Mouse (Mus musculus): ENCODE measurements around the gene Chn1.
A peak's percentile ranks its signal among the peaks of the same experiment; 100 is the strongest.

Chn1 gene

GRCm38 (mm10) chr2:73631816-73632215, 143.3 kb downstream of the Chn1 start:
- DNase-seq (ENCODE audit: low spot score) = no peak

- no peak for DNase-seq (ENCODE audit: low spot score)
These were observed 156.6 kb downstream of the Chn1 start for GRCm38 (mm10) chr2:73618486-73619052.

GRCm38 (mm10) chr2:73616434-73617057, 158.6 kb downstream of the Chn1 start:
- no peak for DNase-seq (ENCODE audit: low spot score)

GRCm38 (mm10) chr2:73615456-73615855, 159.7 kb downstream of the Chn1 start:
- DNase-seq (ENCODE audit: low spot score) = no peak

GRCm38 (mm10) chr2:73614303-73614702, 160.8 kb downstream of the Chn1 start:
- DNase-seq (ENCODE audit: low spot score) = no peak

- DNase-seq (ENCODE audit: low spot score) = no peak
These were observed 162.2 kb downstream of the Chn1 start for GRCm38 (mm10) chr2:73612941-73613340.

GRCm38 (mm10) chr2:73612367-73612914, 162.7 kb downstream of the Chn1 start:
- DNase-seq (ENCODE audit: low spot score) = no peak

- DNase-seq (ENCODE audit: low spot score) = no peak
These were observed 163.3 kb downstream of the Chn1 start for GRCm38 (mm10) chr2:73611798-73612197.

- DNase-seq (ENCODE audit: low spot score) = no peak
These were observed 165.4 kb downstream of the Chn1 start for GRCm38 (mm10) chr2:73609724-73610210.

GRCm38 (mm10) chr2:73609067-73609723, 166.0 kb downstream of the Chn1 start:
- DNase-seq (ENCODE audit: low spot score) = no peak

- DNase-seq (ENCODE audit: low spot score) = no peak
These were observed 166.8 kb downstream of the Chn1 start for GRCm38 (mm10) chr2:73608391-73608790.

- no peak for DNase-seq (ENCODE audit: low spot score)
These were observed 167.5 kb downstream of the Chn1 start for GRCm38 (mm10) chr2:73607609-73608008.

- DNase-seq (ENCODE audit: low spot score) = no peak
These were observed 168.0 kb downstream of the Chn1 start for GRCm38 (mm10) chr2:73607146-73607545.

GRCm38 (mm10) chr2:73606616-73607015, 168.5 kb downstream of the Chn1 start:
- DNase-seq (ENCODE audit: low spot score) = no peak

GRCm38 (mm10) chr2:73605077-73605476, 170.1 kb downstream of the Chn1 start:
- DNase-seq (ENCODE audit: low spot score) = no peak

- no peak for DNase-seq (ENCODE audit: low spot score)
These were observed 170.6 kb downstream of the Chn1 start for GRCm38 (mm10) chr2:73604579-73604978.

GRCm38 (mm10) chr2:73600650-73601049, 174.5 kb downstream of the Chn1 start:
- no peak for DNase-seq (ENCODE audit: low spot score)

- DNase-seq (ENCODE audit: low spot score) = no peak
These were observed 177.4 kb downstream of the Chn1 start for GRCm38 (mm10) chr2:73597772-73598171.

- DNase-seq (ENCODE audit: low spot score) = no peak
These were observed 178.4 kb downstream of the Chn1 start for GRCm38 (mm10) chr2:73596786-73597185.

- DNase-seq (ENCODE audit: low spot score) = no peak
These were observed 178.8 kb downstream of the Chn1 start for GRCm38 (mm10) chr2:73596326-73596725.

- DNase-seq (ENCODE audit: low spot score) = no peak
These were observed 182.1 kb downstream of the Chn1 start for GRCm38 (mm10) chr2:73593101-73593439.

- DNase-seq (ENCODE audit: low spot score) = peak; percentile 77
These were observed 182.7 kb downstream of the Chn1 start for GRCm38 (mm10) chr2:73592231-73593100.
